Mouse (Mus musculus): ENCODE measurements around the gene Mmrn2.

Gene Mmrn2

GRCm38 (mm10) chr14:34375415-34375904, at the start of gene Mmrn2:
Mmrn2 (plus strand) TSS chr14:34375465.
- no peak for DNase-seq

- DNase-seq: no peak
Observed at GRCm38 (mm10) chr14:34326606-34327005, 48.7 kb upstream of the Mmrn2 start.

GRCm38 (mm10) chr14:34327618-34328017, 47.6 kb upstream of the Mmrn2 start:
- DNase-seq: no peak

- DNase-seq: no peak
Observed at GRCm38 (mm10) chr14:34330657-34331158, 44.6 kb upstream of the Mmrn2 start.

GRCm38 (mm10) chr14:34331886-34332285, 43.4 kb upstream of the Mmrn2 start:
- no peak for DNase-seq

GRCm38 (mm10) chr14:34332476-34332875, 42.8 kb upstream of the Mmrn2 start:
- DNase-seq: no peak

- no peak for DNase-seq
Observed at GRCm38 (mm10) chr14:34339446-34339845, 35.8 kb upstream of the Mmrn2 start.

GRCm38 (mm10) chr14:34341993-34342392, 33.3 kb upstream of the Mmrn2 start:
- no peak for DNase-seq

- DNase-seq: no peak
Observed at GRCm38 (mm10) chr14:34343078-34343477, 32.2 kb upstream of the Mmrn2 start.

- no peak for DNase-seq
Observed at GRCm38 (mm10) chr14:34344361-34344760, 30.9 kb upstream of the Mmrn2 start.

- no peak for DNase-seq
Observed at GRCm38 (mm10) chr14:34345771-34346566, 29.3 kb upstream of the Mmrn2 start.

GRCm38 (mm10) chr14:34347084-34347483, 28.2 kb upstream of the Mmrn2 start:
- DNase-seq: no peak

GRCm38 (mm10) chr14:34348301-34348700, 27.0 kb upstream of the Mmrn2 start:
- DNase-seq: no peak

- no peak for DNase-seq
Observed at GRCm38 (mm10) chr14:34349007-34349406, 26.3 kb upstream of the Mmrn2 start.

GRCm38 (mm10) chr14:34351660-34352059, 23.6 kb upstream of the Mmrn2 start:
- no peak for DNase-seq

- no peak for DNase-seq
Observed at GRCm38 (mm10) chr14:34352523-34352922, 22.7 kb upstream of the Mmrn2 start.

GRCm38 (mm10) chr14:34353326-34353725, 21.9 kb upstream of the Mmrn2 start:
- DNase-seq: no peak

- DNase-seq: no peak
Observed at GRCm38 (mm10) chr14:34354456-34354855, 20.8 kb upstream of the Mmrn2 start.

- DNase-seq: no peak
Observed at GRCm38 (mm10) chr14:34355301-34355700, 20.0 kb upstream of the Mmrn2 start, which contains the start of gene Fam25c. Fam25c (minus strand) TSS chr14:34355433.

GRCm38 (mm10) chr14:34357671-34358455, 17.4 kb upstream of the Mmrn2 start:
- peak; percentile 58 for DNase-seq

GRCm38 (mm10) chr14:34359676-34360244, 15.5 kb upstream of the Mmrn2 start:
- no peak for DNase-seq

- peak; percentile 39 for DNase-seq
Observed at GRCm38 (mm10) chr14:34360251-34360650, 15.0 kb upstream of the Mmrn2 start.

GRCm38 (mm10) chr14:34362135-34362534, 13.1 kb upstream of the Mmrn2 start:
- no peak for DNase-seq
